Mouse (Mus musculus) thymus, postnatal 25 days (tissue): ENCODE data around the gene Fam209.

Experiments
- DNase-seq: peaks from one replicate; pipeline ENCODE4 v3.0.0; 2022

The Fam209 gene

GRCm38 (mm10) chr2:172472318-172472717 is at the start of gene Fam209:
TSS of gene Fam209 (plus strand) at chr2:172472520.
- DNase-seq, result no peak

GRCm38 (mm10) chr2:172430609-172431008 is 41.7 kb upstream of the Fam209 start:
- DNase-seq, result no peak

- DNase-seq, result peak; percentile 83
These were observed 38.6 kb upstream of the Fam209 start for GRCm38 (mm10) chr2:172433746-172434145.

GRCm38 (mm10) chr2:172437371-172437952 is 34.9 kb upstream of the Fam209 start:
- DNase-seq, result no peak

GRCm38 (mm10) chr2:172439843-172440639 is 32.3 kb upstream of the Fam209 start, which contains the start of gene Rtf2:
TSS of gene Rtf2 (plus strand) at chr2:172440556.
- peak; percentile 98 for DNase-seq

GRCm38 (mm10) chr2:172440640-172441005 is 31.7 kb upstream of the Fam209 start:
- DNase-seq, result no peak

- no peak for DNase-seq
These were observed 31.1 kb upstream of the Fam209 start for GRCm38 (mm10) chr2:172441176-172441575.

- no peak for DNase-seq
These were observed 26.7 kb upstream of the Fam209 start for GRCm38 (mm10) chr2:172445617-172446016.

GRCm38 (mm10) chr2:172447317-172447716 is 25.0 kb upstream of the Fam209 start:
- DNase-seq, result peak; percentile 62

- no peak for DNase-seq
These were observed 24.0 kb upstream of the Fam209 start for GRCm38 (mm10) chr2:172448329-172448728.

GRCm38 (mm10) chr2:172450640-172451039 is 21.7 kb upstream of the Fam209 start:
- peak; percentile 49 for DNase-seq

- no peak for DNase-seq
These were observed 20.3 kb upstream of the Fam209 start for GRCm38 (mm10) chr2:172452031-172452430.

- no peak for DNase-seq
These were observed 19.9 kb upstream of the Fam209 start for GRCm38 (mm10) chr2:172452458-172452857.

GRCm38 (mm10) chr2:172458496-172458895 is 13.8 kb upstream of the Fam209 start, which contains the start of gene Gcnt7:
TSS of gene Gcnt7 (minus strand) at chr2:172458596.
- DNase-seq, result no peak

- DNase-seq, result no peak
These were observed 11.7 kb upstream of the Fam209 start for GRCm38 (mm10) chr2:172460647-172461046.

- no peak for DNase-seq
These were observed 9.5 kb upstream of the Fam209 start for GRCm38 (mm10) chr2:172462813-172463212.

GRCm38 (mm10) chr2:172466427-172467132 is 5.7 kb upstream of the Fam209 start:
- no peak for DNase-seq

GRCm38 (mm10) chr2:172467206-172467605 is 5.1 kb upstream of the Fam209 start:
- no peak for DNase-seq

GRCm38 (mm10) chr2:172468346-172468819 is 3.9 kb upstream of the Fam209 start:
- no peak for DNase-seq

- no peak for DNase-seq
These were observed 1.3 kb downstream of the Fam209 start for GRCm38 (mm10) chr2:172473591-172473990.

GRCm38 (mm10) chr2:172474970-172475369 is 2.6 kb downstream of the Fam209 start:
- peak; percentile 68 for DNase-seq

- DNase-seq, result no peak
These were observed 4.5 kb downstream of the Fam209 start for GRCm38 (mm10) chr2:172476707-172477260.

- no peak for DNase-seq
These were observed 5.0 kb downstream of the Fam209 start for GRCm38 (mm10) chr2:172477350-172477749.
